Mouse (Mus musculus) lung, adult 2 months (tissue): ENCODE measurements around the gene Stk32c. TPM values are rescaled to one million over a fixed set of nuclear protein-coding genes. Genes with fewer than 3 reads are reported as not detected.

Experiments
- DNase-seq: peaks from one replicate; pipeline ENCODE4 v3.0.0; 2022
- H3K4me1 ChIP-seq: fragments of 200-500 bp; 2 replicates; pipeline ENCODE4 v1.6.1; 2011; ENCODE audit warnings: low read length; ENCODE audit not compliant: control insufficient read depth, insufficient read depth
- H3K4me3 ChIP-seq: fragments of 200-500 bp; replicated peaks from 2 replicates; pipeline ENCODE3; 2011; ENCODE audit warnings: low read depth, mild to moderate bottlenecking, control low read depth, low read length; ENCODE audit errors: extremely low read depth
- CTCF ChIP-seq: fragments of 200-500 bp; IDR thresholded peaks from 2 replicates; pipeline ENCODE4 v1.5.1; 2011; ENCODE audit warnings: mild to moderate bottlenecking, low read length, control low read depth; ENCODE audit not compliant: insufficient read depth
- POLR2A ChIP-seq: fragments of 200-500 bp; IDR thresholded peaks from 2 replicates; pipeline ENCODE4 v1.6.1; 2011; ENCODE audit warnings: low read depth, mild to moderate bottlenecking, control low read depth, low read length, borderline replicate concordance; ENCODE audit errors: extremely low read depth
- WGBS: fragments of 180-500 bp; shearing (Covaris S2); methylation state at CpG from one replicate; pipeline ENCODE4 v1.1.7; 2018; 5-methylcytosine and 5-hydroxymethylcytosine counted together
- polyA plus RNA-seq: library from polyadenylated mRNA; depleted of rRNA; stranded (reverse); fragments of >200 nt; gene quantifications from 2 replicates; pipeline ENCODE4 v1.2.3, GENCODE M21; 2012

Stk32c gene
- polyA plus RNA-seq, 1 experiment: 1.5 TPM

- H3K4me1 ChIP-seq: 0 out of 2 replicates have a peak, but pooled peaks cover 2% of the 10 kb centered on the region
- WGBS: 89% methylated on average over 6 of the region's 6 CpGs
- H3K4me3 ChIP-seq: no peak overlapping the region
- DNase-seq: no peak
- no peak for TF ChIP-seq CTCF
- TF ChIP-seq POLR2A: no peak
Observed at GRCm38 (mm10) chr7:139211761-139212160, 1.3 kb downstream of the Stk32c start.

DNA sequence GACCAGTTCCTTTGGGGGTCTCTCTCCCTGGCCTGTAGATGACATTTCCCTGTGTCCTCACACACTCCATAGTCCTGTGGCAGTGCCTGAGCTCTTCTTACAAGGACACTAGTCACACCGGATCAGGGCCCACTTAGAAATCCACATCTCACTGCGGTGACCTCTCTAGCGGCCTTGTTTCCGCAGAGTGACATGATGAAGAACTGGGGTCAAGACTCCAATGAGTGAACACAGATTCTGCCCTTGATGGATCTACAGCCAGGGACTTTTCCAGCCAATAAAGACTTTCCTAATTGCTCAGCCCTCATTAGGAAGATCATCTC, 4.4 kb downstream of the Stk32c start:
- 0 out of 2 replicates have a peak, but pooled peaks cover 2% of the 10 kb centered on the region for H3K4me1 ChIP-seq
- DNase-seq: no peak
- H3K4me3 ChIP-seq: no peak overlapping the region
- no peak for TF ChIP-seq CTCF
- TF ChIP-seq POLR2A: no peak
- 82% methylated on average over 4 of the region's 4 CpGs for WGBS

- no peak for TF ChIP-seq POLR2A
- peak; percentile 54 for TF ChIP-seq CTCF
- DNase-seq: peak; percentile 51
- no peak overlapping the region for H3K4me3 ChIP-seq
- WGBS: 12% methylated on average over 7 of the region's 7 CpGs
- H3K4me1 ChIP-seq: 0 out of 2 replicates have a peak, but pooled peaks cover 2% of the 10 kb centered on the region
Observed at GRCm38 (mm10) chr7:139208023-139208772, 4.9 kb downstream of the Stk32c start.

DNA sequence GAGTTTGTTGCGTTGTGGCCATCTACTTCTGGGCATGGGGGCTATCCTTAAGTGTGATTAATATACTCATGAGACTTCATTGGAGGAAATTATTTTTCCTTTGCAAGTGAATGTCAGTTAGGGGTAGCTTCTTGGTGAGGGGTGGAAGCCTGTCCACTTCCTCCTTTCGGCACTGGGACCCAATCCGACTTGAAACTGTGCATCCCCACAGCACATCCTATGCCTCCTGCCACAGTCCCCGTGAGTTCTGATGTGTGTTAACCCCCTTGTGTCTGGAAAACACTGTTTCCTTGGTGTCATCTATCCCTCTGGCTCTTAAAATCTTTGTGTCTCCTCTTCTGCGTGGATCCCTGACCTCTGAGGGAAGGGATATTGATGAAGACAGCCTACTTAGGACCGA, 11.9 kb downstream of the Stk32c start:
- WGBS: 42% methylated on average over 6 of the region's 6 CpGs
- H3K4me1 ChIP-seq: no peaks in the 10 kb centered on the region
- no peak for TF ChIP-seq POLR2A
- H3K4me3 ChIP-seq: no peak overlapping the region
- no peak for DNase-seq

DNA sequence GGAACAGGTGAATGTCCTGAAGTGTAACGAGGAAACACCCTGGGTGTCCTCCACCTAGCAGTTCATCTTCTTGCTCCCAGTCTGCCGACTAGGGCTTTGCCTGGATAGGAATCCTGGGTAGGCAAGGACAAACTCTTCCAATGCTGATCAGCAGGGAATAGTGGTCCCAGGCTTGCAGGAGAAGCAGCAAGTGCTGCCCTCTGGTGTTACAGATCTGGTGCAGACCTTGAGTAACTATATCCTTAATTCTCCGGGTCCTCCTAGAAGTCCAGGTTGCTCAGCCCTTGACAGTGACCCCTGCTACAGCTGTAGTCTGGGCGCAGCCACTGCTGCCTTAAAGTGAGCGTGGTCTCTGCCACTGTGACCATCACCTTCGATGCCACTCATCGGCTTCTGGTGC, 13.0 kb downstream of the Stk32c start:
- Histone ChIP-seq H3K4me3 (no peak overlapping the region), H3K4me1 (no peaks in the 10 kb centered on the region)
- 24% methylated on average over 7 of the region's 7 CpGs for WGBS
- TF ChIP-seq CTCF: peak; percentile 84
- no peak for TF ChIP-seq POLR2A
- DNase-seq: no peak

DNA sequence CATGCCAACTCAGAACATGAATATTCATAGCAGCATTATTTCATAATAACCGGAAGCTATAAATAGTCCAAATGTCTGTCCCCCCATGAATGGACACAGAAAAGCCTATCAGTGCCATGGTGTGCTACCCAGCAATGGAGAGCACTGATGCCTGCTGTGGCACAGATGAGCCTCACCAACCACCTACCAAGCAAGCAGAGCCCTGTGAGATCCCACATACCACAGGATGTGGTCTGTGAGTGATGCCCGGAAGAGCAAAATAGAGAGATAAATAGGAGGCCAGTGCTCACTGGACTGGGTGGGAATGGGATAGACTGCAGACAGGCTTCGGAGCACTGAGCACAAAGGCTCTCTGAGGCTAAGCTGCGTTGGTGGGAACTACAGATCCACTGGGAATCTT, 16.1 kb downstream of the Stk32c start:
- TF ChIP-seq CTCF: no peak
- no peak for TF ChIP-seq POLR2A
- no peak for DNase-seq
- no peaks in the 10 kb centered on the region for H3K4me1 ChIP-seq
- 63% methylated on average over 4 of the region's 4 CpGs for WGBS
- no peak overlapping the region for H3K4me3 ChIP-seq

DNA sequence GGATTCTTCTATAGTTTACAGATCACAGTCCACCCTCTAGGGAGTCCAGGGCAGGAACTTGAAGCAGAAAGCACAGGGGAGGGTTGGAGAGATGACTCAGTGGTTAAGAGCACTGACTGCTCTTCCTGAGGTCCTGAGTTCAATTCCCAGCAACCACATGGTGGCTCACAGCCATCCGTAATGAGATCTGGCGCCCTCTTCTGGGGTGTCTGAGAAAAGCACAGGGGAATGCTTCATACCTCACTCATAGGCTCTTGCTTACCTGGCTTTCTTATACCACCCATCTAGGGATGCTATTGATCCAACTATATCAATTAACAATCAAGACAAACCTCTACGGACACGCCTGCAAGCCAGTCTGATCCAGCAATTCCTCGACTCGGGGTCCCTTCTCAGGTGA, 21.5 kb downstream of the Stk32c start:
- TF ChIP-seq CTCF (peak; percentile 13; the same call in 1 of the 2 replicates), POLR2A (no peak)
- Histone ChIP-seq H3K4me3 (no peak overlapping the region), H3K4me1 (peaks cover 2% of the 10 kb centered on the region; the same call in 1 of the 2 replicates)
- WGBS: 73% methylated on average over 6 of the region's 6 CpGs
- DNase-seq: no peak

GRCm38 (mm10) chr7:139190616-139191015, 22.5 kb downstream of the Stk32c start:
- WGBS: 92% methylated on average over 4 of the region's 4 CpGs
- no peak overlapping the region for H3K4me3 ChIP-seq
- TF ChIP-seq CTCF (no peak), POLR2A (no peak)
- no peak for DNase-seq
- peaks cover 2% of the 10 kb centered on the region; the same call in 1 of the 2 replicates for H3K4me1 ChIP-seq

DNA sequence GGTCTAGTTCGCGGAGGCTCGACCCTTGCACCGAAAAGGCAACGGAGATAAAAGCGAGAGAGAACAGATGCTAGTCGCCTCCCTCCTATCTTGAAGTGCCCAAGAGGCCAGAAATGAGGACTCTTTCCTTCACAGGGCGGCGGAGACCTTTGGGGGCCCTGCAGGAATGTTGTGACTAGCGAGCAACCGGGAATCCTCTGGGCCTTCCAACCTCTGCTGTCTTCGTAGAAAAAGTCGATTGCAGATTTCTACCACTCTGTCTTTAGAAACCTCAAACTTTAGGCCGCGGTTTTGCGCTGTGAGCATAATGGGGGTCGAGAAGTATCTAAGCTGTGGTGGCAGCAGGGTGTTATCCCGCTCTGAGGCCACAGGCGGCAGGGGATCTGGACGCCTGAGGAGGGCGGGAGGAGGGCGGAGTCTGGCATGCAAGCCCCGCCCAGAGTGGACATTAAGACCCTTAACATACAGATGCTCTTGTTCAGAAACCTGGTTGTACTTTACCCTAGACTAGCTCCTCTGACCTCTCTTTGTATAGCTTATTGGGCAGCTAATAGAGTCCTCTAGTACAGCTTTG, 24.4 kb downstream of the Stk32c start:
- 4% methylated on average over 23 of the region's 23 CpGs for WGBS
- Histone ChIP-seq H3K4me1 (peaks cover 2% of the 10 kb centered on the region; the same call in 1 of the 2 replicates), H3K4me3 (peak overlapping the region; percentile 52)
- DNase-seq: no peak
- TF ChIP-seq POLR2A (no peak), CTCF (no peak)

DNA sequence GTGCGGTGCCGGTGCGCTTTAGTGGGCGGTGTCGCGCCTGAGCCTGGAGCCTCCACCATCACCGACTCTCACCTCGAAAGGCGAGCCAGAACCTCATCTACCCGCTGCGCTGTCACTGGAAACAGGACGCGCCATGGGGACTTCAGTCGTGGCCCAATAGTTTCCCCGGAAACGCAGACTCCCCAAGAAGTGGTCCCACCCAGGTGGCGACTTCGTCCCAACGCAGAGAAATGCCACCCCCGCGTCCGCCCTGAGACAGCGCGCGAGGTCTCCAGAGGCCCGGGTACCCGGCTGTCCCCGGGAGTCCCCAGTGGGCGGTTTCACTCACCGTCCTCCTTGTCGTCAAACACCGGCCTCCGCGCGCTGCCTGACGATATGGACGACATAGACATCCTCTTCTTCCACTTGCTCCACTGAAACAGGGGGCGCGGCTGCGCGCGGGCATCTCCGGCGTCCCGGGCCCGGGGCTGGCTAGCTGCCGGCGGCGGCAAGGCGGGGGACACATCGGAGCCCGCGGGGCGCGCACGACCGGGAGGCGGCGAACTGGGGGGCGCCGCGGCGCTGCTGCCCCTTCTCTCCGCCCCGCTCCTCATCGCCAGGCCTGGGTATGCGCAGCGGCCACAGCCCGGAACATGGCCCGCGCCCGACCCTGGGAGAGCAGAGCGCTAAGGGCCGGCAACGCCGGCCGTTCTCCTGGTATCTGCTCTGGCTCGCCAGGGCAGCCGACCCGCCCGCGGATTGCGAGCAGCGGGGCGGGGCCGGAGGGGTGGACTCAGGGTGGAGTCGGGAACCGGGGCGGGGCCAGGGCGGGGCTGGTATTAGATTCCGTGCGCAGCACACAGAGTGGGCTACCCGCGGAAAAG, 25.1 kb downstream of the Stk32c start:
- Histone ChIP-seq H3K4me1 (peaks cover 2% of the 10 kb centered on the region; the same call in 1 of the 2 replicates), H3K4me3 (peak overlapping the region; percentile 54)
- WGBS: under 1% methylated on average over 89 of the region's 94 CpGs
- DNase-seq: peak; percentile 66
- TF ChIP-seq CTCF (no peak), POLR2A (no peak)
